9 mouse cellular contexts compared by ENCODE assay signal in the genomic region with DNA sequence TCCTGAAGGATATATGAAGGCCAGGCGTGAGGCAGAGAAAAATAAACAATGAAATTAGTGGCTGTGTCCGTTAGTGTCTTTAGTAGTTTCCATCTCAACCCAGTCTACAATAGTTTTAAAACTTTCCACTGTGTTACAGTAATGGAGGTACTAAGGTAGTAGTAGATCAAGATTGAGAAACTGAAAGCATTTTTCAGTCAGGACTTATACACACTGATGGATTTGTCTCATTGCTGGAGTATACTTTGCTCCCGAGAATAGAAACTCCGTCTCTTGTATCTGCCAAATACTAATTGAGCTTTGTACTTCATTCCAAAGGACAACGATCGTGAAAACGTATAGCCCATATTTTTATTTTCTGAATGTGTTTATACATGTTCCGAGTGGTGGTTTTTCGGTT. TPM values are rescaled to one million over a fixed set of nuclear protein-coding genes. Genes with fewer than 3 reads are reported as not detected.
DNase-seq lines count a peak whose midpoint lies in the region; ATAC-seq and TF ChIP-seq lines count a peak whose summit lies in the region.
"Had no signal": no experiment of that assay in that cellular context is flagged by ENCODE, and none has a peak within 500 bp of the region (broad histone marks: within the 10 kb centered on the region; RNA-seq: fewer than 3 reads in every experiment).

No protein-coding gene starts in this region.

- H3K4me2 ChIP-seq in intestine, embryonic 15.5 days (replicated peaks), result peak overlapping the region; percentile 60
- peak overlapping the region; percentile 61 for H3K4me2 ChIP-seq in neural tube, embryonic 14.5 days (ENCODE audit: low read depth, low read length)

- H3K4me3 ChIP-seq in left cerebral cortex, adult 2 months, result peak overlapping the region; percentile 81
- peak overlapping the region; percentile 77 for H3K4me3 ChIP-seq in embryonic facial prominence, embryonic 10.5 days
- H3K4me3 ChIP-seq in intestine, embryonic 15.5 days (replicated peaks), result peak overlapping the region; percentile 74
- H3K4me3 ChIP-seq in neural tube, embryonic 14.5 days (ENCODE audit: low read depth, low read length), result peak overlapping the region; percentile 87

- intact Hi-C loops in left cerebral cortex, adult 2 months (cut with DNase I), result loop anchor here (5.0 kb wide), 1 partner anchor 1037 kb away; a partner anchor contains a TSS

- H3K27ac ChIP-seq in left cerebral cortex, adult 2 months, result peak overlapping the region; percentile 98; the same call in 1 of the 2 replicates
- H3K27ac ChIP-seq in embryonic facial prominence, embryonic 10.5 days (replicated peaks), result peak overlapping the region; percentile 92
- H3K27ac ChIP-seq in intestine, embryonic 15.5 days, result peak overlapping the region; percentile 95
- peak overlapping the region; percentile 95 for H3K27ac ChIP-seq in neural tube, embryonic 14.5 days (ENCODE audit: low read depth, low read length)

- 53% methylated on average over 9 of the region's 9 CpGs for whole genome bisulfite sequencing in embryonic facial prominence, embryonic 10.5 days
- WGBS in intestine, embryonic 15.5 days, result 30% methylated on average over 9 of the region's 9 CpGs
- 44% methylated on average over 9 of the region's 9 CpGs for WGBS in neural tube, embryonic 14.5 days

- TF ChIP-seq CTCF in left cerebral cortex, adult 2 months (IDR thresholded peaks at IDR 0.05), result no peak

- no peaks in the 10 kb centered on the region for H3K9me3 ChIP-seq in embryonic facial prominence, embryonic 10.5 days
- no peaks in the 10 kb centered on the region for H3K9me3 ChIP-seq in intestine, embryonic 15.5 days
- H3K9me3 ChIP-seq in neural tube, embryonic 14.5 days (ENCODE audit: control insufficient read depth, low read length), result no peaks in the 10 kb centered on the region

- peaks cover 14% of the 10 kb centered on the region for H3K36me3 ChIP-seq in embryonic facial prominence, embryonic 10.5 days (replicated peaks)
- H3K36me3 ChIP-seq in intestine, embryonic 15.5 days, result 0 out of 2 replicates have a peak, but pooled peaks cover 2% of the 10 kb centered on the region
- H3K36me3 ChIP-seq in neural tube, embryonic 14.5 days (ENCODE audit: control insufficient read depth, insufficient read depth, low read length), result no peaks in the 10 kb centered on the region

- peak overlapping the region; percentile 90 for H3K9ac ChIP-seq in intestine, embryonic 15.5 days
- H3K9ac ChIP-seq in neural tube, embryonic 14.5 days (replicated peaks; ENCODE audit: low read depth, low read length), result peak overlapping the region; percentile 82

- no peaks in the 10 kb centered on the region for H3K27me3 ChIP-seq in embryonic facial prominence, embryonic 10.5 days (replicated peaks; ENCODE audit: low read depth, poor library complexity, severe bottlenecking)
- no peaks in the 10 kb centered on the region for H3K27me3 ChIP-seq in intestine, embryonic 15.5 days (replicated peaks)
- H3K27me3 ChIP-seq in neural tube, embryonic 14.5 days (ENCODE audit: control insufficient read depth, insufficient read depth, low read length), result no peaks in the 10 kb centered on the region

- ATAC-seq in intestine, embryonic 15.5 days, result no peak
- no peak for ATAC-seq in neural tube, embryonic 14.5 days (ENCODE audit: low read depth)

- H3K4me1 ChIP-seq in embryonic facial prominence, embryonic 10.5 days, result peaks cover 13% of the 10 kb centered on the region
- H3K4me1 ChIP-seq in intestine, embryonic 15.5 days (replicated peaks), result peaks cover 5% of the 10 kb centered on the region
- peaks cover 17% of the 10 kb centered on the region for H3K4me1 ChIP-seq in neural tube, embryonic 14.5 days (ENCODE audit: control insufficient read depth, insufficient read depth, low read length)

- no peak for DNase-seq in left cerebral cortex, adult 2 months (ENCODE audit: extremely low spot score in 1 of 2, low spot score in 2 of 2)
- DNase-seq in left cerebral cortex, adult 8-10 months (ENCODE audit: low spot score in 2 of 2), result no peak
- DNase-seq in embryonic facial prominence, embryonic 10.5 days (ENCODE audit: low spot score), result no peak
- no peak for DNase-seq in retina, postnatal 1 day
- DNase-seq in frontal cortex, postnatal 14 days (ENCODE audit: low spot score in 2 of 2), result no peak
- no peak for DNase-seq in yolk sac, embryonic 10.5 days (ENCODE audit: low spot score)
- DNase-seq: thymus, postnatal 14 days had no signal

RNA-seq across cellular contexts. Expression of a gene that starts 1.0 kb away (rescaled TPM):
- 10 to 100 TPM; 26.7 to 28.7 TPM for total RNA-seq in left cerebral cortex, adult 2 months (2021)
- 10 to 100 TPM; 27.5 to 29.1 (median 28.5) TPM for total RNA-seq in left cerebral cortex, adult 8-10 months (2022)
- 49.8 and 50.6 TPM in 2 replicates for polyA plus RNA-seq in embryonic facial prominence, embryonic 10.5 days (2016; fragmentation: Nextera tagmentation; extraction: Ambion mirVana)
- 39.3 and 42.8 TPM in 2 replicates for polyA plus RNA-seq in intestine, embryonic 15.5 days (2015; fragmentation: Nextera tagmentation; extraction: Ambion mirVana)
- polyA plus RNA-seq in neural tube, embryonic 14.5 days (2014; fragmentation: Nextera tagmentation; extraction: Ambion mirVana), result 42.3 and 48.9 TPM in 2 replicates

RNA-seq across cellular contexts. Expression of a gene that starts 1.1 kb away (rescaled TPM):
- total RNA-seq in left cerebral cortex, adult 2 months (2021), result 10 to 100 TPM; 13.4 to 16.2 TPM
- total RNA-seq in left cerebral cortex, adult 8-10 months (2022), result 10 to 100 TPM; 12.2 to 17.1 (median 13.4) TPM
- 19.8 and 21.1 TPM in 2 replicates for polyA plus RNA-seq in embryonic facial prominence, embryonic 10.5 days (2016; fragmentation: Nextera tagmentation; extraction: Ambion mirVana)
- polyA plus RNA-seq in intestine, embryonic 15.5 days (2015; fragmentation: Nextera tagmentation; extraction: Ambion mirVana), result 29.1 and 39.7 TPM in 2 replicates
- polyA plus RNA-seq in neural tube, embryonic 14.5 days (2014; fragmentation: Nextera tagmentation; extraction: Ambion mirVana), result 15.2 and 19.9 TPM in 2 replicates
